14 mouse cellular contexts compared by ENCODE assay signal in the genomic region with DNA sequence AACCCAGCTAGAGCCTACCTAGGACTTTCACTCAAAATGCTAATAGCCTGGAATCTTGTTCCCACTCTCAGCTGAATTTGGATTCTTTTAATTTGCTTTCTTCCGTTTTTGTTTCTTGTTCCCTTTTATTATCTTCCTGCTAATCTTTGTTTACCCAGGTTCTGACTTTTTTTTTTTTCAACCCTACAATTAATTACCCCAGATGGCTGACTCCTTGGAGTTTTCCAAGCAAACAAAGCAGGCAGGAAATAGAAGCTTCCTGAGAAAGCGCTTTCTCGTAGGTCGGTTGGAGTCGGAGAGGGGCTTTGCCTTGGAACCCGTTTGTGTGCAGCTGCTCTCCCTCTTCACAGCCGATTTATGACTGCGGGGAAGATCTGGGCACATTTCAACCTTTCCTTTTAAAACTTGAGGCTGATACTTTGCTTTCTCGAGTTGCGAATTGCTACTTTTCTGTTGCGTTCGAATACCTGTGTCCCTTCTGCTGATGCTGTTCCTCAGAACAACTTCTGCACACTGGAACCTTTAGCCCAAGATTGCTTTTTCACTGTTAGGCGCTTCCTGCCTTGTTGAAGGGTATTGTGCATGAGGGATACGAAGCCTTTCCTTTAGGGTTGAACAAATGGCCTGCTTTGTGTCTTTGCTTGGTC. TPM values are rescaled to one million over a fixed set of nuclear protein-coding genes. Genes with fewer than 3 reads are reported as not detected.
A peak's percentile ranks its signal among the peaks of the same experiment; 100 is the strongest.
DNase-seq lines count a peak whose midpoint lies in the region; ATAC-seq lines count a peak whose summit lies in the region.
"Had no signal": no experiment of that assay in that cellular context is flagged by ENCODE, and none has a peak within 500 bp of the region (broad histone marks: within the 10 kb centered on the region; RNA-seq: fewer than 3 reads in every experiment).

No protein-coding gene starts in this region.

- DNase-seq in kidney, postnatal 36 days: peak; percentile 51 to 56
- DNase-seq in thymus, postnatal 25 days: no peak
- no peak for DNase-seq in cerebellum, adult 18-20 months
- no peak for DNase-seq in adrenal gland, adult 8-10 months
- DNase-seq: adrenal gland, postnatal 25 days; layer of hippocampus, adult 9-11 months; spleen, adult 18-20 months had no signal

- H3K9me3 ChIP-seq in neural tube, embryonic 14.5 days (ENCODE audit: control insufficient read depth, low read length): no peaks in the 10 kb centered on the region
- no peaks in the 10 kb centered on the region for H3K9me3 ChIP-seq in neural tube, embryonic 15.5 days (replicated peaks)
- no peaks in the 10 kb centered on the region for H3K9me3 ChIP-seq in heart, embryonic 14.5 days (ENCODE audit: control insufficient read depth, low read length)

- 47% methylated on average over 14 of the region's 14 CpGs for WGBS in neural tube, embryonic 14.5 days
- 49% methylated on average over 14 of the region's 14 CpGs for WGBS in neural tube, embryonic 15.5 days
- WGBS in heart, embryonic 14.5 days: 58% methylated on average over 14 of the region's 14 CpGs

- H3K4me3 ChIP-seq in neural tube, embryonic 14.5 days (ENCODE audit: low read depth, low read length): no peak overlapping the region
- H3K4me3 ChIP-seq in neural tube, embryonic 15.5 days (replicated peaks): no peak overlapping the region
- H3K4me3 ChIP-seq in heart, embryonic 14.5 days (ENCODE audit: control insufficient read depth in 1 of 2, insufficient read depth in 1 of 2, low read depth in 1 of 2, low read length in 2 of 2): no peak overlapping the region

- H3K4me2 ChIP-seq in neural tube, embryonic 14.5 days (ENCODE audit: low read depth, low read length): no peak overlapping the region
- H3K4me2 ChIP-seq in neural tube, embryonic 15.5 days: no peak overlapping the region
- H3K4me2 ChIP-seq in heart, embryonic 14.5 days (ENCODE audit: low read length): 0 out of 2 replicates have a peak overlapping the region, but pooled peaks have one; percentile 6

- no peaks in the 10 kb centered on the region for H3K27me3 ChIP-seq in neural tube, embryonic 14.5 days (ENCODE audit: control insufficient read depth, insufficient read depth, low read length)
- H3K27me3 ChIP-seq in neural tube, embryonic 15.5 days (replicated peaks): no peaks in the 10 kb centered on the region
- no peaks in the 10 kb centered on the region for H3K27me3 ChIP-seq in heart, embryonic 14.5 days (ENCODE audit: control insufficient read depth, insufficient read depth, low read length)

- 0 out of 2 replicates have a peak overlapping the region, but pooled peaks have one; percentile 28 for H3K27ac ChIP-seq in neural tube, embryonic 14.5 days (ENCODE audit: low read depth, low read length)
- H3K27ac ChIP-seq in neural tube, embryonic 15.5 days (replicated peaks): no peak overlapping the region
- H3K27ac ChIP-seq in heart, embryonic 14.5 days (replicated peaks in 1 of 2; ENCODE audit: control insufficient read depth in 1 of 2, insufficient read depth in 1 of 2, low read depth in 2 of 2, low read length in 2 of 2): peak overlapping the region; percentile 76 to 90
- H3K27ac ChIP-seq: macrophage had no signal

- no peaks in the 10 kb centered on the region for H3K4me1 ChIP-seq in neural tube, embryonic 14.5 days (ENCODE audit: control insufficient read depth, insufficient read depth, low read length)
- H3K4me1 ChIP-seq in neural tube, embryonic 15.5 days: no peaks in the 10 kb centered on the region
- peaks cover 0 to 4% of the 10 kb centered on the region in 2 experiments; a peak in 1 of 4 replicates for H3K4me1 ChIP-seq in heart, embryonic 14.5 days (ENCODE audit: control insufficient read depth in 2 of 2, insufficient read depth in 2 of 2, low read length in 2 of 2)

- H3K36me3 ChIP-seq in neural tube, embryonic 14.5 days (ENCODE audit: control insufficient read depth, insufficient read depth, low read length): peaks cover 4% of the 10 kb centered on the region; the same call in 1 of the 2 replicates
- H3K36me3 ChIP-seq in neural tube, embryonic 15.5 days: peaks cover 6% of the 10 kb centered on the region
- H3K36me3 ChIP-seq in heart, embryonic 14.5 days (ENCODE audit: control insufficient read depth, insufficient read depth, low read length): peaks cover 6% of the 10 kb centered on the region; the same call in 1 of the 2 replicates

- no peak overlapping the region for H3K9ac ChIP-seq in neural tube, embryonic 14.5 days (replicated peaks; ENCODE audit: low read depth, low read length)
- no peak overlapping the region for H3K9ac ChIP-seq in neural tube, embryonic 15.5 days (replicated peaks)
- H3K9ac ChIP-seq in heart, embryonic 14.5 days (ENCODE audit: low read length): no peak overlapping the region

- ATAC-seq in neural tube, embryonic 14.5 days (ENCODE audit: low read depth): no peak
- ATAC-seq in neural tube, embryonic 15.5 days (ENCODE audit: low FRiP score): no peak
- ATAC-seq in heart, embryonic 14.5 days (ENCODE audit: insufficient number of reproducible peaks, insufficient read depth, low FRiP score, low read depth): no peak

RNA-seq across cellular contexts. Expression of a gene that starts 10.3 kb away (rescaled TPM):
- 594 and 606 TPM in 2 replicates for polyA plus RNA-seq in neural tube, embryonic 14.5 days (2014; fragmentation: Nextera tagmentation; extraction: Ambion mirVana)
- polyA plus RNA-seq in neural tube, embryonic 15.5 days (2015; fragmentation: Nextera tagmentation; extraction: Ambion mirVana): 597 and 626 TPM in 2 replicates
- polyA plus RNA-seq in heart, embryonic 14.5 days (2014; fragmentation: Nextera tagmentation; extraction: Ambion mirVana): 669 and 732 TPM in 2 replicates
- 1,000 to 10,000 TPM; 1,214 to 1,402 (median 1,307) TPM for total RNA-seq in adrenal gland, adult 8-10 months (2022)

RNA-seq across cellular contexts. Expression of a gene that starts 15.2 kb away (rescaled TPM):
- polyA plus RNA-seq in neural tube, embryonic 14.5 days (2014; fragmentation: Nextera tagmentation; extraction: Ambion mirVana): 0.89 and 1.3 TPM in 2 replicates
- 0.64 and 1.3 TPM in 2 replicates for polyA plus RNA-seq in neural tube, embryonic 15.5 days (2015; fragmentation: Nextera tagmentation; extraction: Ambion mirVana)
- polyA plus RNA-seq in heart, embryonic 14.5 days (2014; fragmentation: Nextera tagmentation; extraction: Ambion mirVana): not detected in 2 replicates
- total RNA-seq in adrenal gland, adult 8-10 months (2022): 1 to 10 TPM in 1 of 4 experiments, under 1 TPM in 2, not detected in 1; 0.35 to 1.7 (median 0.78) TPM
- total RNA-seq: common myeloid progenitor, adult 5-6 weeks; G1E had no signal
- polyA plus RNA-seq: G1E, macrophage had no signal

RNA-seq across cellular contexts. Expression of a gene that starts 23.3 kb away (rescaled TPM):
- not detected in 2 replicates for polyA plus RNA-seq in neural tube, embryonic 14.5 days (2014; fragmentation: Nextera tagmentation; extraction: Ambion mirVana)
- not detected in 2 replicates for polyA plus RNA-seq in neural tube, embryonic 15.5 days (2015; fragmentation: Nextera tagmentation; extraction: Ambion mirVana)
- polyA plus RNA-seq in heart, embryonic 14.5 days (2014; fragmentation: Nextera tagmentation; extraction: Ambion mirVana): 0.05 TPM in 1 of 2 replicates, not detected in the other
- total RNA-seq in adrenal gland, adult 8-10 months (2022): under 1 TPM in 3 of 4 experiments, not detected in 1; 0.08 to 0.21 (median 0.09) TPM
- polyA plus RNA-seq: G1E; hindbrain, embryonic 11.5 days; macrophage had no signal

RNA-seq across cellular contexts. Expression of a gene that starts 40.0 kb away (rescaled TPM):
- 96.3 and 109 TPM in 2 replicates for polyA plus RNA-seq in neural tube, embryonic 14.5 days (2014; fragmentation: Nextera tagmentation; extraction: Ambion mirVana)
- polyA plus RNA-seq in neural tube, embryonic 15.5 days (2015; fragmentation: Nextera tagmentation; extraction: Ambion mirVana): 111 and 115 TPM in 2 replicates
- polyA plus RNA-seq in heart, embryonic 14.5 days (2014; fragmentation: Nextera tagmentation; extraction: Ambion mirVana): 61.8 and 63.2 TPM in 2 replicates
- total RNA-seq in adrenal gland, adult 8-10 months (2022): 10 to 100 TPM; 59.5 to 79.4 (median 68.0) TPM

RNA-seq across cellular contexts. Expression of a gene that starts 45.6 kb away (rescaled TPM):
- polyA plus RNA-seq in neural tube, embryonic 14.5 days (2014; fragmentation: Nextera tagmentation; extraction: Ambion mirVana): 20.4 and 24.7 TPM in 2 replicates
- 23.2 and 27.3 TPM in 2 replicates for polyA plus RNA-seq in neural tube, embryonic 15.5 days (2015; fragmentation: Nextera tagmentation; extraction: Ambion mirVana)
- 10.7 and 10.8 TPM in 2 replicates for polyA plus RNA-seq in heart, embryonic 14.5 days (2014; fragmentation: Nextera tagmentation; extraction: Ambion mirVana)
- total RNA-seq in adrenal gland, adult 8-10 months (2022): 10 to 100 TPM; 15.5 to 32.7 (median 24.5) TPM
- polyA plus RNA-seq: G1E, macrophage had no signal

Comparison
In these comparisons a context has a peak if more than half of its experiments do, and no peak if none do; other contexts are left out.
1. DNase-seq: peak in kidney, postnatal 36 days (2 of 2); none in thymus, postnatal 25 days (single experiment), cerebellum, adult 18-20 months (0 of 2) and adrenal gland, adult 8-10 months (single experiment).